Mouse (Mus musculus) MEL (cell line): ENCODE results near the gene Ccdc180.

Experiments used
- CTCF ChIP-seq, 3 experiments: IDR thresholded peaks in 2 of 3; conservative IDR thresholded peaks in 1 of 3; 2 replicates each; pipeline ENCODE4 v1.5.1; 2011 to 2012; ENCODE audit warnings: low read length in 3 of 3, low read depth in 2 of 3, mild to moderate bottlenecking in 2 of 3, improper control_type of control experiment in 1 of 3, inconsistent platforms in 1 of 3, mixed read lengths in 1 of 3, moderate library complexity in 1 of 3; ENCODE audit not compliant: control insufficient read depth in 1 of 3, insufficient read depth in 1 of 3, poor library complexity in 1 of 3, severe bottlenecking in 1 of 3
- E2F4 ChIP-seq: IDR thresholded peaks from 2 replicates; pipeline ENCODE4 v1.6.1; 2011; ENCODE audit warnings: low read depth, low read length, improper control_type of control experiment, borderline replicate concordance
- GABPA ChIP-seq: IDR thresholded peaks from 2 replicates; pipeline ENCODE4 v1.6.1; 2012; ENCODE audit warnings: low read depth, mild to moderate bottlenecking, inconsistent platforms, low read length, improper control_type of control experiment, moderate library complexity
- MAFK ChIP-seq: IDR thresholded peaks from 2 replicates; pipeline ENCODE4 v1.6.1; 2011; ENCODE audit warnings: low read depth, mild to moderate bottlenecking, low read length, improper control_type of control experiment, borderline replicate concordance
- MEF2A ChIP-seq: IDR thresholded peaks from 2 replicates; pipeline ENCODE4 v1.6.1; 2014; ENCODE audit warnings: low read depth, mild to moderate bottlenecking, inconsistent platforms, low read length, improper control_type of control experiment; ENCODE audit not compliant: poor library complexity, insufficient replicate concordance, severe bottlenecking; ENCODE audit errors: extremely low read depth
- MXI1 ChIP-seq: IDR thresholded peaks from 2 replicates; pipeline ENCODE4 v1.6.1; 2011; ENCODE audit warnings: mild to moderate bottlenecking, low read depth, low read length, improper control_type of control experiment
- NELFE ChIP-seq: IDR thresholded peaks from 2 replicates; pipeline ENCODE4 v1.6.1; 2011; ENCODE audit warnings: low read depth, low read length, improper control_type of control experiment
- POLR2A ChIP-seq, 2 experiments: IDR thresholded peaks; 2 replicates each; pipeline ENCODE4 v1.6.1; 2011 to 2012; ENCODE audit warnings: low read length in 2 of 2, mild to moderate bottlenecking in 2 of 2, control low read depth in 1 of 2, improper control_type of control experiment in 1 of 2, low read depth in 1 of 2, moderate library complexity in 1 of 2; ENCODE audit not compliant: control insufficient read depth in 1 of 2, insufficient read depth in 1 of 2, poor library complexity in 1 of 2
- POLR2AphosphoS2 ChIP-seq: IDR thresholded peaks from 2 replicates; pipeline ENCODE4 v1.6.1; 2011; ENCODE audit warnings: low read length, improper control_type of control experiment
- SMC3 ChIP-seq: IDR thresholded peaks from 2 replicates; pipeline ENCODE4 v1.6.1; 2011; ENCODE audit warnings: low read depth, low read length, improper control_type of control experiment
- ZC3H11A ChIP-seq: IDR thresholded peaks from 2 replicates; pipeline ENCODE4 v1.6.1; 2012; ENCODE audit warnings: low read depth, mild to moderate bottlenecking, inconsistent platforms, low read length, improper control_type of control experiment
- ZMIZ1 ChIP-seq: IDR thresholded peaks from 2 replicates; pipeline ENCODE4 v1.6.1; 2012; ENCODE audit warnings: low read depth, mild to moderate bottlenecking, inconsistent platforms, low read length, improper control_type of control experiment, moderate library complexity
- ZNF384 ChIP-seq: IDR thresholded peaks from 2 replicates; pipeline ENCODE4 v1.6.1; 2012; ENCODE audit warnings: low read depth, mild to moderate bottlenecking, inconsistent platforms, low read length, improper control_type of control experiment

- TF ChIP-seq POLR2A (IDR thresholded peaks at IDR 0.05; ENCODE audit: control insufficient read depth in 1 of 2, insufficient read depth in 1 of 2, low read depth in 1 of 2, low read length in 2 of 2, poor library complexity in 1 of 2) (no peak), MEF2A (no peak), CTCF (IDR thresholded peaks at IDR 0.05 in 2 of 3, conservative IDR thresholded peaks at IDR 0.05 in 1 of 3; ENCODE audit: control insufficient read depth in 1 of 3, insufficient read depth in 1 of 3, low read depth in 2 of 3, low read length in 3 of 3, poor library complexity in 1 of 3, severe bottlenecking in 1 of 3) (peak in 1 of 3 experiments; percentile 24; a peak in 1 of 6 replicates), POLR2AphosphoS2 (no peak), MXI1 (no peak), MAFK (no peak), ZMIZ1 (no peak), ZC3H11A (no peak), GABPA (no peak), NELFE (no peak), SMC3 (no peak; the same call in 1 of the 2 replicates), ZNF384 (no peak), E2F4 (no peak)
Measured at GRCm38 (mm10) chr4:45909924-45910323, 19.8 kb downstream of the Ccdc180 start.
